Mouse (Mus musculus) ES-CJ7 (cell line): Measurements from ENCODE around the gene Atad3a.
"Not testable (repeated sequence)": the region's sequence is repeated elsewhere in the genome, so short reads cannot be mapped to it uniquely, and the experiment has no call there.

Source experiments
- DNase-seq: peaks from one replicate; pipeline ENCODE4 v3.0.0; 2011; ENCODE audit warnings: low read depth, low spot score

The Atad3a gene

DNA sequence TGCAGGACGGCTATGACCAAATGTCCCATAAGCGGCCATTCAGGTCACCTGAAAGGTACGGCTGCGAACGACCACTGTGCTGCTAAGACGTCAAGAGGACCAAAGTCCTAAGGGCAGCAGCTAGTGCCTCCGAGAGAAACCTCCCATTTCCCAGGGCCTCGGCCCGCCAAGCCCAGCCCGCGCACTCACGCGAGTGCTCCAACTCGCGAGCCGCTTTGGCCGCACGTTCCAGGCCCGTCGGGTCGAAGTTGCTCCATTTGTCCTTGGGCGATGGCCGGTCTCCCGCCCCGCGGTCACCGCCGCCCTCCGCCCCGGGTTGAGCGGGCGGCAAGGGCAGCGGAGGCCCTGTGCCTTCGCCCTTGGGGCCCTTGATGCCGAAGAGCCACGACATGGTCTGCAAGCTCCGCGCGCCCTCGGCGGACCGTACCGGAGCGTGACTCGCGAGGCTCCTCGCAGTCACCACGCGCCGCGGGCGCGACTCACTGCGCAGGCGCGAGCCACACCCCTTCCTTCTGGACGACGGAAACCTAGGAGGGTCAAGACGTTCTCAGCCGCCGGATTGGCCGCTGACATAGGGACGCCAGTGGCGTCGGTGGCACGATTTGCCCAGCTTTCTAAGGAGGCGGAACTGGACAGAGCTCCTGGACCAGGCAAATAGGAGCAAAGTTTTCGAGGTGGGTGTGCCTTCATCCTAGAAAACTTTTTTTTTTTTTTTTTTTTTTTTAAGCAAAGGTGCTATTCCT, at the start of gene Atad3a:
Gene Atad3a, minus strand, starts transcription at position 481 of the 743 bp plus-strand sequence.
- peak; percentile 98 for DNase-seq

DNA sequence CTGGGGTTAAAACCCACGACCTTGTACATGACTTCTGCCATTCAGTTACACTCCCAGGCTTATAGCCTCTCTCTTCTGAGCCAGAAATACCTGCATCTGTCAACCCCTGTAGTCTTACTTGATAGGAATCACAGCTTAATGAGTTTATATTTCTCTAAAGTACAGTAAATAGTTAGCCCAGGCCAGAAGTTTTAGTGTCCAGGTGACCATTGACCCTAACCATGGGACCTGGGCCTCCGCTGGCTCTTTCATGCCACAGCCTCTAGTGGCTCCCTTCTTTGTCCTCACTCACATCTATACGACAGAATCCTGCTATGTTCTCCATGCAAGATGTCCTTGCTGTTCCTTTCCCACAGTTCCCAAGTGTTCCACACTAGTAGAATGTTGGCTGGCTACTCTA, 46.9 kb upstream of the Atad3a start:
- no peak for DNase-seq

DNA sequence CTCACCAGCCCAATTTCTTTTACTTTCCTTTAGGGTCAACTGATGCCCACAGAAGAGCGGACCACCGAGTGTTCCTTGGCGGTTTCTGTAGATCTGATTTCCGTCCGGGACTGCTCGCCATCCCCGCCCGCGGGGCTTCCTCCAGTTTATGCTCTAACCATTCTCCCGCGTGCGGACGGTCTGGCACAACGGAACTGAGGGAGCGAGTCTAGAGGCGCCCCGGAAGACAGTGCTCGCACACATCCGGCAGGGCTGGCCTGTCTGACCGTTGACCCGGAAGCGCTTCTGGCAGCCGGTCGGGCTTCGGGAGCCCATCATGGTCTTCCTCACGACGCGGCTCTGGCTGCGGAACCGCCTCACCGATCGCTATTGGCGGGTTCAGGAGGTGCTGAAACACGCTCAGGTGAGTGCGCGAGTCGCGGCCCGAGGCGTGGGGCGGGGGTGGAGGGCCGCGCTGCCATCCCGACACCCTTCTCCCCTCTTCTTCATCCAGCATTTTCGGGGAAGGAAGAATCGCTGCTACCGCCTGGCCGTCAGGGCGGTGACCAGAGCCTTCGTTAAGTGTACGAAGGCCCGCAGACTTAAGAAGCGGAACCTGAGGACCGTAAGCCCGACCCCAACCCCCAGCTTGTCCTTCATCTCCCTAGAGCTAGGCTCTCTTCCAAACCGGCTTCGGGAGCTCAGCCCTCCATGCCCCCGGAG, 42.6 kb upstream of the Atad3a start:
- DNase-seq = peak; percentile 96

DNA sequence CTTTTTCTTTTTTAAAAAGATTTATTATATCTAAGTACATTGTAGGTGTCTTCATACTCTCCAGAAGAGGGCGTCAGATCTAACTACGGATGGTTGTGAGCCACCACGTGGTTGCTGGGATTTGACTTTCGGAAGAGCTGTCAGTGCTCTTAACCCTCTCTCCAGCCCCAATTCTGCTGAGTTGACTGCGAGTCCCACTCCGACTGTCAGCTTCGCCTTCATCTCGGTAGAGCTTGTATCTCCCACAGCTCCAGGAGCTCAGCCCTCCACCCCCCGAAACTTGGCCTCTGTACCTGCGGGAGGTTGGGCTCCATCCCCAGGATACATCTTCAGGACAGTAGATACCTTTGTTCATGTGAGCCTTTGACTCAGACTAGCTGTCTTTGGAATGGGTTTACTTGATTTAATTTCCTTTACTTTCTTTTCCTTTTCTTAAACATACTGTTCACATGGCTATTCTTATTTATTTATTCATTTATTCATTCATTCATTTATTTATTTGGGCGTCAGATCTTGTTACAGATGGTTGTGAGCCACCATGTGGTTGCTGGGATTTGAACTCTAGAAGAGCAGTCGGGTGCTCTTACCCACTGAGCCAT, 41.9 kb upstream of the Atad3a start, which contains the start of gene Mrpl20:
Gene Mrpl20, plus strand, starts transcription at position 138 of the 599 bp plus-strand sequence.
- peak; percentile 74 for DNase-seq

DNA sequence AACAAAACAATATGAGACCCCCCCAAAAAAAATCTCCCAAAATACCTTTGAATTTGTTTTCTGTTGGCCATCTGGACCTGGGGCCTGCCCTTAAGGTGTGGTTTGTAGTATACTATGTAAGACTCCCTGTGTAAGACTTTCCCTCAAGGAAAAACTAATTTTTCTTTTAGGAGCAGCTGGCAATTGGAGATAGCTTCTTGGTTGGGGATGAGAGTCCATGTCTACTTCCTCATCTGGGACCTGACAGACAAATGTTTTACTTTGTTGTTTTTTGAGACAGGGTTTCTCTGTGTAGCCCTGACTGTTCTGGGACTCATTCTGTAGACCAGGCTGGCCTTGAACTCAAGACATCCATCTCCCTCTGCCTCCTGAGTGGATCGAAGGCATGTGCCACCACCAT, 41.2 kb upstream of the Atad3a start:
- no peak for DNase-seq

DNA sequence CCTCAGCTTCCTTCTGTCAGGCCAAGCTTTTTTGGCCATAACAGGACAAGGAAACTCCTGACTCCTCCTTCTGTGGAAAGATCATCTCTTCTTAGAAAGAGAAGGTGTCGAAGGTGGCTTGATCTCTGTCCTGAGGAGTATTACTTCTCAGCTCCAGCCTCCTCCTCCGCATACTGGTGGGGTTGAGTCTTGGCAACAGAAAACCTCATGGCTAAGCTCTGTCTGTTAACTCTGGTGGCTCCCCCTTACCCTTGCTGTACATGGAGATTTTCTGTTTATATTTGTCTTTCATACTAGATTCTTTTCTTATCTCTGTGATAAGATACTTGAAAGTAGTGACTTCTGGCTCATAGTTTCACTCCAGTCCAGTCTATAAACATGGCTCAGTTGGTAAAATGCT, 32.8 kb upstream of the Atad3a start:
- no peak for DNase-seq

DNA sequence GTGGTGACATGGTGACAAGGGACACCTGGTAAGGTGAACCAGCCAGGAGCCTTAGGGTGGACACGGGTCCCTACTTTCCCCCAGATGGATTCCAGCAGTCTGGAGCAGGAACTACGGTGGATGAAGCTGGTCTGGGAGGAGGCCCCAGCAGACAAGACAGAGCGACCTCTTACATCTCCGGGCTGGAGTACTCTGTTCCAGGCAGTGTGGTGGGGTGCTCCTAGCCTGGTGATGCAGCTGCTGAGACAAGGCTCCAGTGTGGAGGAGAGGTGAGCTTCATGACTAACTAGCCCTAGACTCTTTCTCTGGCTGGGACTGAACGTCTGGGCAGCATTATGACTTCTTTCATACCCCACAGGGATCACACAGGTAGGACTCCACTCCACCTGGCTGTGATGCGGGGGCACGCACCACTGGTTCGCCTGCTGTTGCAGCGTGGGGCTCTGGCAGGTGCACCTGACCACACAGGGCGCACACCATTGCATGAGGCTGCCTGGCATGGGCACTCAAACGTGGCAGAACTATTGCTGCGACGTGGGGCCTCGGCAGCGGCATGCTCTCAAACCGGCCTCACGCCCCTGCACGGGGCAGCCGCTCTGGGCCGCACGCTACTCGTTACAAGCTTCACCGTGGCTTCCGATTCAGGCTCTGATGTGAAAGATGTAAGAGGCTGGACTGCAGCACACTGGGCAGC, 30.5 kb upstream of the Atad3a start:
- DNase-seq = no peak

DNA sequence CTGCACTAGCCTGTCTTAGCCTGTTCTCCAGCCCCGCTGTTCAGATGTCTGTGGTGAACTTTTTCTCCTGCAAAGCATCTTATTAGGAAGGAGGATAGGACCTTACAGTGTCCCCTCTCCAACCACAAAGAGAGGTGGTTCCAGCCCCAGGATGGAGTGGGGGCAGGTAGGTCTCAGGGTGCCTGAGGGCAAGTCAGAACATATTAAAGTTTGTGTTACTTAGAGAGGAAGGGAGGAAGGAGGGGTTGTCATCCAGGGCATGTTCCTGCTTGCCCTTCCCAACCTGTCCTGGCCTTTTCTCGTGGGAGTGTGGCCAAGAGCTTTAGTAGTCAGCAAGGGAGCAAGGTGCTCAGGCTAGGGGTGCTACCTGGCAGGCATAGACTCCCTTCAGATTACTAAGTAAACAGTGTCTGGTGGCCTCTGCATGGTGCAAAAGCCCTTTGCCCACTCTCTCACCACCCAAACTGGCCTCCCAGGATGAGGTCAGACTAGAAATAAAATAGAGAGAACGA, 29.8 kb upstream of the Atad3a start:
- no peak for DNase-seq

DNA sequence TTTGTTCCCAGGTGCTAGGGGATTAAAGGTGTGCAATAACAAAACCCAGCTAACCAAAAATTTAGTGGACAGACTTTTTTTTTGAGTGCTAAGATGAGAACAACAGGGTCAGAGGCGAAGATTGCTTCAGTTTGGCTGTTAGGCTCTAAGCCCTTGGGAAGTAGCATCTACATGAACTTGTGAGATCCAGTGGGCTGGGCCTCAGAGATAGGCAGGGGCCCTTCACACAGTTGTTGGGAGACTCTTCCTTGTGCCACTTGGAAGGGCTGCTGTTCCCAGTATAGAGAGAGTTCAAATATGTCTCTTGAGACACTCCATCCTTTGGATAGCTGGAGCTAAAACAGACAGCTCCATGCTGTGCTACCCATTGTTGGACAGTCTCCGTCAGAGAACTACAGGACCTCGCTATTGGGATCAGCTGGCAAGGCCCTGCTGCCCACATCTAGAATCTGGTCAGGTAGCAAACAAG, 29.2 kb upstream of the Atad3a start, which contains the start of gene Ankrd65:
Gene Ankrd65, plus strand, starts transcription at position 419 of the 469 bp plus-strand sequence.
- no peak for DNase-seq

DNA sequence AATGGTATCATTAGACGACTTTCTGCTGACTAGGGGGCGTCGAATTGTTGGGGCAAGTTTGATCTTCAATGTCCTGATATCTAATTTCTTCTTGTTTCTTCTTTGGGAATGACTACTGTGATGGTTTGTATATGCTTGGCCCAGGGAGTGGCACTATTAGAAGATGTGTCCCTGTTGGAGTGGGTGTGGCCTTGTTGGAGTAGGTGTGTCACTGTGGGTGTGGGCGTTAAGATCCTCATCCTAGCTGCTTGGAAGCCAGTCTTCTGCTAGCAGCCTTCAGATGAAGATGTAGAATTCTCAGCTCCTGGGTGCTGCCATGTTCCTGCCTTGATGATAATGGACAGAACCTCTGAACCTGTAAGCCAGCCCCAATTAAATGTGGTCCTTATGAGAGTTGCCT, 27.9 kb upstream of the Atad3a start:
- not testable (repeated sequence) for DNase-seq

DNA sequence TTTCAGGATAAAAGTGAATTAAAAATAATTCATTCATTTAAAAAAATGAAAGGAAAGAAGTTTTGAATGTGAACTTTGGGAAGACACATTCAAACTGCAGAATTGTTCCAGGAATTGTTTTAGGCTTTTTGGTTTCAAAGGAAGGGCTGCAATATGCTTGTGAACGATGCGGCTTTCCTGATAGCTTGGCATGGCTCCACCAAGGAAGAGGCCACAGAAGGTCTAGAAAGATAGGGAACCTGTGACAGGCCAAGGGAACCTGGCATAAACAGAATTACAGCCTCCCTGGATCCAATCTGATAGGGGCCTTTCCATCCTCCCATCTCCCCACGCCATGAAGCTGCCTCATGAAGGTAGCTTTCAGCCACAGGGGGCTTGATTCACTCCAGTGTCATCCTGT, 27.4 kb upstream of the Atad3a start:
- DNase-seq = no peak

DNA sequence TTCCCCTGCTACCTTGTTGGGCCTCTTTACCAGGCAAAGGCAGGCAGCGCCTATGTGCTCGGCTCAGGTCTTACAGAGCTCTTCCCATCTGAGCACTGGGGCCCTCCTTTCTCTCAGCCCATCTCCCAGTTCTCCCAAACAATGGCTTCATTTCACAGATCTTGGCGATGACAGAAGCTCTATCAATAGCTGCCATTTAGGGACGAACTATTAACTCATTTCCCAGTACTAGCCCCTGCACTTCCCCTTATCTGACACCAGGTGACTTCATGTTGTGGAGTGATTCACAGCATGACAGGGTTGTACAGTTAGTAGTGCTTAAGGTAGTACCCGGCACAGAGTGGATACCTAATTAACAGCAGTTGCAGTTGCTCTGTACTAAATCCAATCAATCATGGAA, 24.9 kb upstream of the Atad3a start, which contains the start of gene Tmem88b:
Gene Tmem88b, minus strand, starts transcription at position 56 of the 400 bp plus-strand sequence.
- DNase-seq = peak; percentile 55

DNA sequence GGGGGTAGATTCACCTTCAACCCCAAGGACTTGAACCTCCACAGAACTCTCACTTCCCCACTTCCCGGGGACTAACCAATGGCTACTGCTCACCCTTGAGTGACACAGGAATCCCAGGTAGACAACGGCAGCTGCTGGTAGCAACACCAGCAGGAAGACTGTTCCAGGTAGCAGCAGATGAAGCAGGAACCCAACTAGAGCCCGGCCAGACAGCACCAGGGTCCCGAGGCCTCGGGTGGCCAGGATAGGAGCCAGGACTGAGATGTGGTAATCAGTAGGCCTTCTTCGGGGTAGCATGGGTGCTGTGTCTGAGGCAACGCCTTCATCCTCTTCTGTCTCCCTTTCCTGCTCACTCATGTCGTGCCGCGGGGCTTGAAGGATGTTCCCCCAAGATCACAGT, 24.4 kb upstream of the Atad3a start:
- no peak for DNase-seq

DNA sequence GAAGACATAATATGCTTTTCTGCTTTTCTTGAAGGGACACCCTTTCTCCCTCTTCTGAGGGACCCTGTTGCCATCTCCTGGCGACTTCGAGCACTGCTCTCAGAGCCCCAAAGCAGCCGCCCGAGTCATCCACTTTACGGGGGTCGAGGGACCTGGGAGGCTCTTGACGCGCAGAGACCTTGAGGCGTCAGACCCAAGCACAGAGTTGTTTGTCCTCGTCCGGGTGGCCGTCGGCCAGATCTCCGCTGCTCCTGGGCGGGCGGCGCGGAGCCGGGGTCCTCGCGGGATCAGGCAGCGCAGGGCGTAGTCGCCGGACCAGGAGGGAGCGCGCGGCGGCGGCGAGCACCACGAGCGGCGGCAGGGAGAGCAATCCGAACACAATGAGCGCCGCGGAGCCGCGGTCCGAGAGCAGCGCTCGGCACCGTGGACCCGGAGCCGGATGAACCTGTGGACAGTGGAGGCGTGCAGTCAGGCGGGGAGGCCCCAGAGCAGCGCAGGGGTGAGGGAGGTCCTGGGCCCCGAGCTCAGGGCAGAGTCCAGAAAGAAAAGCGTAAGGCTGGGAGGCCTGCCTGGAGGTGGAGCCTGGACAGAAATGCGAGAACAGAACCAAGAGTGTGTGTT, 23.3 kb upstream of the Atad3a start:
- DNase-seq = peak; percentile 72

DNA sequence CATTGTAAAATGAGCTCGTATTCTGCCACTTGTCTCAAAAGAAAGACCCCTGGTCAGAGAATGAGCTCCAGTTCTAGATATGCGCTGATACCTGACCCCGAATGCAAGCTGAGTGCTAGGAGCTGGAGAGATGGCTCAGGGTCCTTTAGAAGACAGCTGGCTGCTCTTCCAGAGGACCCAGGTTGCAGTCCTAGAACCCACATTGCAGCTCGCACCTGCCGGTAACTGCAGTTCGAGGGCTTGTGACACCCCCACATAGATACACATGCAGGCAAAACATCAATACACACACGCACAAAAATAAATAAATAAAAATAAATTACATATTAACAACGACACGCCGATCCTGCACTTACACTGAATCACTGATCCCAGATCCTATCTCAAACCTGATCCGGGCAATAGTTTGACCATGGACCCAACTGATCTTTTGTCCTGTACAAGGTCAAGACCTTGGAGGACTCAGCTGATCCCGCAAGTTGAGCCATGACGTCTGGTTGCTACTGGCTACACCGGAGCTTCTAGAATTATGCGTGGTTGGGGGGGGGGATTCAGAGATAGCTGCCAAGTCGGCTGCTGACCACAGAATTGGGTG, 22.7 kb upstream of the Atad3a start:
- DNase-seq = peak; percentile 45

DNA sequence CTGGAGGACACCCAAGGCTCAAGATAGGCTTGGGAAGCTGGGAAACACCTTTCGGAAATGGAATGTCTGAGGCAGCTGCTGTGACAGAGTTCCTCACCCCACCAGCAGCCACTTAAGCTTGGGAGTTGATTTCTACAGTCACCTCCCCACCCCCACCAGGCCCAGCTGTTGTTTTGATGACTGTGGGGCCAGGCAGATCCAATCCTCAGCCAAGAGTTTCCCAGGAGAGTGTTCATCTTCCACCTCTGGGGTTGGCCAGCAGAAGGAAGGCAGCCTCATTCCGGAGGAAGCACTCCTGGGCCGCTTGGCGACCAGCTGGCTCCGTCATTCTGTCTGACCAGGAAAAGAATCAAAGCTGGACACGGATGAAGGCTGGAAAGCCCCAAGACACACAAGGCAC, 20.0 kb upstream of the Atad3a start:
- DNase-seq = no peak

DNA sequence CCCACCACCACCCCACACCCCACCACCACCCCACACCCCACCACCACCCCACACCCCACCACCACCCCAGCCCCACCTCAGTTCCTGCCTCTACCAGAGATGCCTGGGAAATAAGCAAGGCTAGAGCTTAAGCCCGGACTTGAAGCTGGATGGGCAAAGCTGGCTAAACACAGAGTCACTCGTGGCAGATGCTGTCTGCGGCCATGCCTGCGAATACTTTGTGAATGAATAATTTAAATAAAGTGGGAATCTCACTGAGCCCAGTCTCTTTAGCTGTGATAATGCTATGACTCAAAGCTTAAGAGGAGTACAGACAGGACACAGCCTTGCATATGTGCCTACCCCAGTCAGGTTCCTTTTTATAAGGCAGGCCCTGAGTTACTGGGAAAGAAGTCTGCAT, 18.6 kb upstream of the Atad3a start:
- no peak for DNase-seq

DNA sequence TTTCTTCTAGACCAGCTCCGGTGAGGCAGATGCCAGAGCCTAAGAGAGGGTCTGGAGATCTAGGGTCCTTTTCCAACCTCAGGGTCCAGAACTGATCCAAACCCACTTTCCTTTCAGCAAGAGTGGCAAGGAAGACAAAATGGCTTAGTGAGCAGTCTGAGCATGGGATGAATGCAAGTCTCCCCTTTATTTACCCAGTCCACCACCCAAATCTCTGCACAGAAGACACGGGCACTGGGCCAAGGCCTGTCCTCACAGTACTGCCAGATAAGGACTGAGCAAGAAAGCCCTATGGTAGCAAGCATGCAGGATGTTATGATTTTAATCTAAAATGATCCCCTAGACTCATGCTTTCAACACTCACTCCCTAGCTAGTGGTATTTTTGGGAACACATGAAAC, 16.9 kb upstream of the Atad3a start:
- no peak for DNase-seq

DNA sequence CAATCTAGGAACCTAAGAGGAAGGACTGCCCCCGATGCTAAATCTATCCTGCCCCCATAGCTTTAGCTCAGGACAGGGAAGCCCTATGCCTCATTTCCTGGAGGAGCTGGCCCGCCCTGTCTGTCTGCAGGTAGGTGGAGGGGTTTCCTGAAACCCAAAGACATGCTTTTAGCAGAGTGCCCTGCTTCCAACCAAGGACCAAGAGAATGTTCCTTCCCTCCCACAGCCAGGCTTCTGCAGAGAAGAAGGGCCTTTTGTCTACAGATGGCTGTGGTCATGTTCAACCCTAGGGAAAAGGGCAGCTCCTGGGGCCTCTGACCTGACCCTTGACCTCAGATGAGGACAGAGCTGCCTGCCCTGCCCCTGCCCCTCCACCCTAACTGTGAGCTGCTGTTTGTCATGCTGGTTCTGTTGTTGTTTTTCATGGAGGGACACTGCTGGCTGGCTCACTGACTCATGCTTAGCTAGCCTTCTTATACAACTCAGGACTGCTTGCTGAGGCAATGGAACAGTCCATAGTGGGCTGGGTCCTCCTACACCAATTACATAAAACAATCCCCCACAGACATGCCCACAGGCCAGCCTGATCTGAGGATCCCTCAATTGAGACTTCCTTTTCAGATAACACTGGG, 15.9 kb upstream of the Atad3a start:
- no peak for DNase-seq

DNA sequence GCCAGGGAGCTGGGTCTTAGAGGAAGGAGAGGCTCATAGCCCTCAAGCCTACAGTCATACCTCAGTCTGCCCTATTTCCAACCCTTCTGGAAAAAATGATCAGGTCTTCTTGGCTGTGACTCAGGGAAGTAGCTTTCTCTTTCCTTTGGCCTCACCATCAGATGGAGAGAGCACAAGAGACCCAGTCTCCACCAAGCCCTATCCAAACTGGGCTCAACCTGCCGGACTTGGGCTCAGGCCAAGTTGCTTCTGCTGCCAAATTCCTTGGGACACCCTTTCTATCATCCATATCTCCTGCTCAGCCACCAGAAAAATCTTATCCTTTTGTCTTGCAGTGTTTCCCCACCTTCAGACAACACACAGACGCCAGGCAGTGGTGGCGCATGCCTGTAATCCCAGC, 15.0 kb upstream of the Atad3a start:
- no peak for DNase-seq
